Mouse (Mus musculus) heart, adult 2 months (tissue): ENCODE measurements around the gene Cox4i2. TPM values are rescaled to one million over a fixed set of nuclear protein-coding genes. Genes with fewer than 3 reads are reported as not detected.

Experiments
- DNase-seq, 2 experiments: peaks; one replicate each; pipeline ENCODE4 v3.0.0; 2021
- H3K27ac ChIP-seq: fragments of 200-600 bp; 2 replicates; pipeline ENCODE4 v1.8.1; 2022
- H3K27me3 ChIP-seq: fragments of 200-500 bp; 2 replicates; pipeline ENCODE4 v1.6.1; 2012; ENCODE audit warnings: mild to moderate bottlenecking, low read length, inconsistent platforms, mixed read lengths; ENCODE audit not compliant: control insufficient read depth, insufficient read depth
- H3K36me3 ChIP-seq: fragments of 200-500 bp; 2 replicates; pipeline ENCODE4 v1.6.1; 2012; ENCODE audit warnings: low read length, inconsistent platforms; ENCODE audit not compliant: control insufficient read depth, insufficient read depth
- H3K4me1 ChIP-seq: fragments of 200-500 bp; 2 replicates; pipeline ENCODE4 v1.6.1; 2011; ENCODE audit warnings: low read length; ENCODE audit not compliant: control insufficient read depth, insufficient read depth
- H3K4me3 ChIP-seq: fragments of 200-600 bp; 2 replicates; pipeline ENCODE4 v1.8.1; 2022
- H3K79me2 ChIP-seq: fragments of 200-500 bp; replicated peaks from 2 replicates; pipeline ENCODE4 v1.6.1; 2012; ENCODE audit warnings: mild to moderate bottlenecking, inconsistent platforms, low read length, moderate library complexity, mixed read lengths; ENCODE audit not compliant: control insufficient read depth, insufficient read depth
- H3K9ac ChIP-seq: fragments of 200-500 bp; 2 replicates; pipeline ENCODE4 v1.6.1; 2012; ENCODE audit warnings: low read depth, mild to moderate bottlenecking, control low read depth, inconsistent platforms, low read length, mixed read lengths
- CTCF ChIP-seq: fragments of 200-600 bp; IDR thresholded peaks from 2 replicates; pipeline ENCODE4 v1.8.1; 2022; ENCODE audit warnings: antibody characterized with exemption, mild to moderate bottlenecking, moderate library complexity
- EP300 ChIP-seq: fragments of 200-500 bp; IDR thresholded peaks from 2 replicates; pipeline ENCODE4 v1.6.1; 2011; ENCODE audit warnings: low read depth, low read length, control low read depth; ENCODE audit not compliant: insufficient read depth
- POLR2A ChIP-seq: fragments of 200-500 bp; IDR thresholded peaks from 2 replicates; pipeline ENCODE4 v1.6.1; 2011; ENCODE audit warnings: mild to moderate bottlenecking, low read depth, low read length, control low read depth; ENCODE audit not compliant: insufficient read depth
- WGBS: fragments of 180-500 bp; shearing (Covaris S2); methylation state at CpG from one replicate; pipeline ENCODE4 v1.1.7; 2018; 5-methylcytosine and 5-hydroxymethylcytosine counted together
- intact Hi-C: fragments of 180-260 bp; cut with DNase I; formaldehyde crosslinking; loops from one replicate; pipeline ENCODE4 v1.15.1; 2025
- polyA plus RNA-seq: library from polyadenylated mRNA; depleted of rRNA; stranded (reverse); fragments of >200 nt; gene quantifications from 2 replicates; pipeline ENCODE4 v1.2.3, GENCODE M21; 2012
- total RNA-seq, 2 experiments: library from RNA; stranded (reverse); gene quantifications; 2 replicates each; pipeline ENCODE4 v1.2.3; 2021

Cox4i2 gene
- total and polyA plus RNA-seq, 3 experiments: 12.0 to 18.0 (median 12.1) TPM

GRCm38 (mm10) chr2:152709066-152709465 lies 44.9 kb upstream of the Cox4i2 start:
- no peaks in the 10 kb centered on the region for H3K27me3 ChIP-seq
- WGBS: 55% methylated on average over 5 of the region's 5 CpGs
- peak overlapping the region; percentile 91; the same call in 1 of the 2 replicates for H3K27ac ChIP-seq
- peaks cover 16% of the 10 kb centered on the region for H3K4me1 ChIP-seq
- no peak for DNase-seq
- H3K9ac ChIP-seq: no peak overlapping the region
- intact Hi-C loops: no loop called here
- no peak overlapping the region for H3K4me3 ChIP-seq
- no peak for TF ChIP-seq POLR2A
- no peak for TF ChIP-seq CTCF
- no peak for TF ChIP-seq EP300
- H3K36me3 ChIP-seq: peaks cover 3% of the 10 kb centered on the region
- H3K79me2 ChIP-seq: no peaks in the 10 kb centered on the region

GRCm38 (mm10) chr2:152716241-152716772 lies 37.7 kb upstream of the Cox4i2 start:
- DNase-seq: no peak
- no peak overlapping the region for H3K4me3 ChIP-seq
- no peak overlapping the region for H3K27ac ChIP-seq
- WGBS: 47% methylated on average over 6 of the region's 6 CpGs
- TF ChIP-seq EP300: no peak
- no peak for TF ChIP-seq POLR2A
- TF ChIP-seq CTCF: no peak
- H3K9ac ChIP-seq: no peak overlapping the region
- intact Hi-C loops: no loop called here
- no peaks in the 10 kb centered on the region for H3K36me3 ChIP-seq
- H3K4me1 ChIP-seq: peaks cover 2% of the 10 kb centered on the region
- no peaks in the 10 kb centered on the region for H3K27me3 ChIP-seq
- no peaks in the 10 kb centered on the region for H3K79me2 ChIP-seq

- WGBS: 79% methylated on average over 11 of the region's 11 CpGs
Measured at GRCm38 (mm10) chr2:152717652-152718051, 36.3 kb upstream of the Cox4i2 start.

GRCm38 (mm10) chr2:152718076-152718475 lies 35.9 kb upstream of the Cox4i2 start:
- Histone ChIP-seq H3K27ac (no peak overlapping the region), H3K79me2 (no peaks in the 10 kb centered on the region), H3K27me3 (no peaks in the 10 kb centered on the region), H3K4me3 (no peak overlapping the region), H3K9ac (no peak overlapping the region), H3K4me1 (peaks cover 2% of the 10 kb centered on the region), H3K36me3 (no peaks in the 10 kb centered on the region)
- TF ChIP-seq CTCF: no peak
- DNase-seq: no peak
- intact Hi-C loops: no loop called here
- WGBS: 85% methylated on average over 6 of the region's 6 CpGs

More at GRCm38 (mm10) chr2:152717652-152718051, 36.3 kb upstream of the Cox4i2 start:
- no peaks in the 10 kb centered on the region for H3K27me3 ChIP-seq
- peaks cover 2% of the 10 kb centered on the region for H3K4me1 ChIP-seq
- TF ChIP-seq CTCF (no peak), POLR2A (no peak), EP300 (no peak)
- no peaks in the 10 kb centered on the region for H3K36me3 ChIP-seq
- no peak for DNase-seq
- no peak overlapping the region for H3K4me3 ChIP-seq
- H3K79me2 ChIP-seq: no peaks in the 10 kb centered on the region
- no peak overlapping the region for H3K9ac ChIP-seq
- intact Hi-C loops: no loop called here
- H3K27ac ChIP-seq: no peak overlapping the region

GRCm38 (mm10) chr2:152723651-152724331 lies 30.2 kb upstream of the Cox4i2 start:
- 10% methylated on average over 37 of the region's 37 CpGs for WGBS

GRCm38 (mm10) chr2:152724332-152724723 lies 29.6 kb upstream of the Cox4i2 start:
- H3K4me3 ChIP-seq: peak overlapping the region; percentile 33
- peaks cover 16% of the 10 kb centered on the region for H3K4me1 ChIP-seq
- DNase-seq: no peak
- no peaks in the 10 kb centered on the region for H3K36me3 ChIP-seq
- no peaks in the 10 kb centered on the region for H3K27me3 ChIP-seq
- intact Hi-C loops: loop anchor here (1.0 kb wide), 2 partner anchors 12 to 17 kb away; partner anchors contain the start of gene Id1
- 56% methylated on average over 3 of the region's 3 CpGs for WGBS
- H3K27ac ChIP-seq: peak overlapping the region; percentile 93
- H3K79me2 ChIP-seq: no peaks in the 10 kb centered on the region
- peak overlapping the region; percentile 71 for H3K9ac ChIP-seq
- TF ChIP-seq EP300: no peak
- no peak for TF ChIP-seq CTCF
- TF ChIP-seq POLR2A: no peak

More at GRCm38 (mm10) chr2:152723651-152724331, 30.2 kb upstream of the Cox4i2 start:
- Histone ChIP-seq H3K36me3 (no peaks in the 10 kb centered on the region), H3K4me1 (peaks cover 12% of the 10 kb centered on the region), H3K4me3 (peak overlapping the region; percentile 33), H3K79me2 (no peaks in the 10 kb centered on the region), H3K27ac (peak overlapping the region; percentile 93), H3K9ac (peak overlapping the region; percentile 71), H3K27me3 (no peaks in the 10 kb centered on the region)
- DNase-seq: peak; percentile 81 to 84
- intact Hi-C loops: loop anchor here (1.0 kb wide), 2 partner anchors 13 to 16 kb away; partner anchors contain the start of gene Id1
- TF ChIP-seq POLR2A: peak; percentile 93
- no peak; the same call in 1 of the 2 replicates for TF ChIP-seq EP300
- peak; percentile 18; the same call in 1 of the 2 replicates for TF ChIP-seq CTCF
